Mouse (Mus musculus): ENCODE measurements around the gene Plxdc1.
A peak's percentile ranks its signal among the peaks of the same experiment; 100 is the strongest.

Gene Plxdc1

GRCm38 (mm10) chr11:97913111-97913510 is 73.1 kb downstream of the Plxdc1 start:
- DNase-seq (ENCODE audit: low spot score), result no peak

DNA sequence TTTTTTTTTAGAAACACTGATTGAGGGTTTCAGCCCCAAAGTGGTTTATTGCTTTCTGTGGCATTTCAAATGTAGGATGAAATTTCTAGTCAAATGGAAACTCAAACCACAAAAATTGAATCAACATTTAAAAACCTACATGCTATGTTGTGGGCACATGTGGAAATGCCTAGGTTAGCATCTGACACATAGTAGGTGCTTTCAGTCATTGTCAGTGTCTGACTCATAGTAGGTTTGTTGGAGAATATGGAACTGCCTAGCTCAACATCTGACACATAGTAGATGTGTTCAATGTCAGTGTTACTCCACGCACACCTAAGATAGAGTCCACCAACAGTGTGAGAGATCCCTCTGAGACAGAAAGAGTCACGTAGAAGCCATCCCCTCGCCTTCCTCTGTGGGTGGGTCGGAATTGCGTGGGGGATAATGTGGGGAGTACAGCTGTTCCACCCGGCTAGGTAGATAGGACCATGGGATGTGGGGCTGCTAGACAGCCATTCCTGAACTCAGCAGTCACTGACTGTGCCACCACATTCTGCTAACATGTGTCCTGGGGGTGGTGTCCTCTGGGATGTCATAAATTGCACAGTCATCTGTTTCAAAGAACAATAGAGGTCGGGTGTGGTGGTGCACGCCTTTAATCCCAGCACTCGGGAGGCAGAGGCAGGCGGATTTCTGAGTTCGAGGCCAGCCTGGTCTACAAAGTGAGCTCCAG is 77.5 kb downstream of the Plxdc1 start:
- no peak for DNase-seq (ENCODE audit: low spot score)

DNA sequence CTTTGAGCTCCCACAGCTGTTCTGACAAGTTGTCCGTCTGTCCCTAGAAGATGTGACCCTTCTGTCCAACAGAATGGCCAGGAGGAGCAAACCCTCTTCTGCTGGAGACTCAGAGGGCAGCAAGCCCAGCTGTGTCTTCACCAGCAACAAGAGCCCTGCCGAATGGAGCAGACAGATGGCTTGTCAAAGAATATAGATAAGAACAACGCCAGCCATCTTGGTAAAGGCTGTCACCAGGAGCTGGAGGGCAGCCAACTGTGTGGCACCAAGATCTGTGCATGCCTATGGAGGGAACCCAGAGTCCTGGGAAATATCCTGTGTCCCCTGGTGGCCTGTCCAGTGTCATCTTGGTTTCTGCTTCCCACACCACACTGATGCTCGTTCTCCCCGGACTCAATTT is 78.3 kb downstream of the Plxdc1 start:
- DNase-seq (ENCODE audit: low spot score), result no peak

- DNase-seq (ENCODE audit: low spot score), result no peak
Measured at GRCm38 (mm10) chr11:97906905-97907304, 79.3 kb downstream of the Plxdc1 start.

GRCm38 (mm10) chr11:97905941-97906340 is 80.3 kb downstream of the Plxdc1 start:
- no peak for DNase-seq (ENCODE audit: low spot score)

DNA sequence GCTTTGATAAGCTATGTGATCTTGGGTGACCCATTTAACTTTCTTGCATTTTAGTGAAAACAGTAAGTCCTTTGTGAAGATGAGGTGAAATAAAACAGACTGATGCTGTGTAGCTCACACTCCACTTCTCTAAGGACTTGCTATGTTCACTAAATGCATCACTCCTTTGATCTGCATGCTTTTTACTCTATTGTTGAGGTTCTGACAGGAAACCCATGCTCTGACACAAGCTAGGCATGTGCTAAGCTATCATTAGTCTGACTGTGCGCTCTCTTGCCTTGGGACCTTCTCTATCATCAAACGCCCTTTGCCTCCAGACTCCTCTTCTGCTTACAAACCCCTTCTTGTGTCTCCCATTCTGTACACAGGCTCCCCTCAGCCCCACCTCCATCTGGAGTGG is 80.7 kb downstream of the Plxdc1 start:
- no peak for DNase-seq (ENCODE audit: low spot score)

DNA sequence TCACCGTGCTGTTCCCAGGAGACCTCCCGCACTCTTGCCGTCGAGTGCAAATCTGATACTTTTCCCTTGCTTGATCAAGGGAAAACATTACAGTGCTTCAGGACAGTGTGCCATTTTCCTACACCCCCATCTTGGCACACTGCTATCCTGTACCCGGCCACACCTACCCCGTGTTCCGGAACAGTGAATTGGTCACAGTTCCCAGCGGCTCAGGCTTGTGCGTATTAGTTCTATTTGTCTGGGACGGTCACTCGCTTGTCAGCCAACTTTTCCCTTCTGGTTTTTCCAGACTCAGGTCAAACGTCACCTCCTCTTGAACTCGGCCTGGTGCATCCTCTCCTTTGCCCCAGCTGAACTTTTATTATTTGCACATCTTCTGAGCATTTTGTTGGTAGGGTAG is 81.4 kb downstream of the Plxdc1 start:
- DNase-seq (ENCODE audit: low spot score), result no peak

- DNase-seq (ENCODE audit: low spot score), result no peak
Measured at GRCm38 (mm10) chr11:97901806-97902205, 84.4 kb downstream of the Plxdc1 start.

- DNase-seq (ENCODE audit: low spot score), result peak; percentile 57
Measured at GRCm38 (mm10) chr11:97899822-97900221, 86.4 kb downstream of the Plxdc1 start.

- DNase-seq (ENCODE audit: low spot score), result no peak
Measured at GRCm38 (mm10) chr11:97897568-97898185, 88.6 kb downstream of the Plxdc1 start.

- DNase-seq (ENCODE audit: low spot score), result no peak
Measured at GRCm38 (mm10) chr11:97896655-97897054, 89.6 kb downstream of the Plxdc1 start.

DNA sequence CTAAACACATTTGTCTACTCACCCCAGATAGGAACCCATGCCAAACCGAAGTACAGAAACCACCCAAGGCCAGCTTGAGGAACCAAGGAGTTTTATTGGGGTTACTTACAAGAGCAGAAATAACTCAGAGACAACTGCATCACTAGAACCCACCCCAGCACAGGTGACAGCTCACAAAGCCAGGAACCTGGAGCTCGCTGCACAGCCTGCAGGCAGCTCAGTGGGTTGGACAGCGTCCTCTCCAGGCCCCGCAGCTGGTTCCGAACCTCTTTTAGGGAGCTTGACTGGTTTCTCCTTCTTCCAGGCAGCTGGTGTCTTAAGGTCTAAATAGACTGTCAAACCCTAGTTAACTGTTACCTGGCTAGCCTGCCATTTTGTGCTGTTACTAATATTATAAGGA is 94.4 kb downstream of the Plxdc1 start:
- no peak for DNase-seq (ENCODE audit: low spot score)

DNA sequence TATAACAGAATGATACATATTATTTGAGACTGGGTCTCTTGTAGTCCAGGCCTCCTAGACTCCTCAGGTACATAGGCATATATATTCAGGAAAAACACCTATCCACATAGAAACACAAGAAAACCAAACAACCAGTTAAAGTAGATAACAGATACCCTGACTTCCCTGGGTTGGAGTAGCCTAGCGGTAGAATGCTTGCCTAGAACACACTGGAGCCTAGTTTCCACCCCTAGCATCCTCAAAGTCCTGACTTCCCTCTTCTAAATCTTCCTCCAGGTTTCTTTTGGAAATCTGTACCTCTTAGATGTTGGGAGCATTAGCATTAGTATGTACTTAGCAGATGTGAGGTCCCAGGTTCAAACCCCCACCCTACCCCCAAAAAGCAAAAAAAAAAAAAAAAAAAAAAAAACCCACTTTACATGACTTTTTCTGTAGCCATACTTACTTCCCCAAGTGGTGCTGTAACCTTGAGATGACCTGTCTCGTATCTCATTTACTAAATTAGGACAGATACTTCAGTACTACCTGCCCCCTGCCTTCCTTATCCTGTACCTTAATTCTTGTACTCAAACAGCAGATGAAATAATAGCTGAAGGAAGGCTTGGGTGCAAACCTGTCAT is 100.8 kb downstream of the Plxdc1 start:
- DNase-seq (ENCODE audit: low spot score), result no peak

- no peak for DNase-seq (ENCODE audit: low spot score)
Measured at GRCm38 (mm10) chr11:97884601-97885185, 101.6 kb downstream of the Plxdc1 start.

GRCm38 (mm10) chr11:97883918-97884600 is 102.2 kb downstream of the Plxdc1 start, which contains the start of gene Fbxo47:
TSS of gene Fbxo47 (minus strand) at chr11:97884154.
- peak; percentile 97 for DNase-seq (ENCODE audit: low spot score)

DNA sequence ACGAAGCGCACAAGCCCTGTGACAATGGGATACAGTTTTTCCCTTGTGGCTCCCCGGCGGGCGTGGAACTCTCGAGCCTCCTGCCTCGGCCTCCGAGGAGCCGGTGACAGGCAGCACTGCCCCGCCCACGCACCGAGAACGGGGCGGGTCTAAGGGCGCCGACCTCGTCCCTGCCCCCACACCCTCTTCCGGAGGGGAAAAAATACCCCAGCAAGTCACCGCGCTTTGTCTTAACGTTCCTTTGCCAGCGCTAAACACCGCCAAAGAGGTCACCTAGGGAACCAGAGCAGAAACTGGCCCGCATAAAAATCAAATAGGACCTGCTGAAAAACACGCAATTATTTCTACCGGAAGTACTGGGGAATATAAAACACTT is 102.7 kb downstream of the Plxdc1 start:
- peak; percentile 79 for DNase-seq (ENCODE audit: low spot score)

- no peak for DNase-seq (ENCODE audit: low spot score)
Measured at GRCm38 (mm10) chr11:97880362-97880761, 105.9 kb downstream of the Plxdc1 start.

DNA sequence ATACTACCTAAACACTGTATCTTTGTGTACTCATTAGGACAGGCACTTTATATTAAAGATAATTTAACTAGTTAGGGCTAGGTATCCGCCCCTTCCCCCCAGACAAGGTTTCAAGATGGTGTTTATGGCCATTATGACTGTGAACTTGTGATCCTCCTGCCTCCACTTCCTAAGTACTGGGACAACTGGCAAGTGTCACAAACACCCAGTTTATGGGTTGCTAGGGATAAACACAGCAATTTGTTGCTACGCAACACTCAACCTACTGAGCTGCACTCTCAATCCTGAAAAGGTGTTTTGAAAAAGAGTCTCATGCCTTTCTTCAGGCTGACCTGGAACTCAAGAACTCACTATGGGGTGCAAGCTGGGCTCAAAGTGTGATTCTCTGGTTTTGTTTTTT is 108.9 kb downstream of the Plxdc1 start:
- no peak for DNase-seq (ENCODE audit: low spot score)

GRCm38 (mm10) chr11:97874396-97874795 is 111.8 kb downstream of the Plxdc1 start:
- no peak for DNase-seq (ENCODE audit: low spot score)
